Mouse (Mus musculus): ENCODE results near the gene Sephs1. TPM values are rescaled to one million over a fixed set of nuclear protein-coding genes. Genes with fewer than 3 reads are reported as not detected.
"Not testable (repeated sequence)": the region's sequence is repeated elsewhere in the genome, so short reads cannot be mapped to it uniquely, and the experiment has no call there.

The Sephs1 gene
- polyA plus RNA-seq, 1 experiment from 2014 or later, result 57.1 TPM

DNA sequence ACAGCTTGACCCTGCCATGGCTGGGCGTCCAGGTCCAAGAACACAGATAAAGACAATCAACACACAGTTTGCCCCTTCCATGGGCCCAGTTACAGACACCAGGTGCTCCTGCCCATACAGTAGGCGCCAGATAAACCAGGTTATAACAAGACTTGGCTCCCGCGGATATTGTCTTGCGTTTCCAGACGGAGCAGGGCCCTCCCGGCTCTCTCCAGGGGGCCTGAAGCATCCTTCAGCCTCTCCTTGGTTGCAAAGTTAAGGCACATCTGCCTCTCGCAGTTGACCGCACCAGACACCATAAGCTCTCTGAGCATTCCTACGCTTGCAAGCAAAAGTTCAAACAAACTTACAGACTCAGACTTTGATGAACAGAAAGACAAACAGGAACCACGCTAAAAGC is 59.5 kb downstream of the Sephs1 start:
- WGBS, result 91% methylated on average over 11 of the region's 11 CpGs
- Histone ChIP-seq H3K9me3 (no peaks in the 10 kb centered on the region), H3K9ac (no peak overlapping the region), H3K27ac (replicated peaks) (no peak overlapping the region), H3K4me2 (no peak overlapping the region), H3K36me3 (peaks cover 25% of the 10 kb centered on the region), H3K4me1 (replicated peaks) (no peaks in the 10 kb centered on the region), H3K4me3 (no peak overlapping the region), H3K27me3 (no peaks in the 10 kb centered on the region)
- no peak for ATAC-seq (ENCODE audit: low FRiP score, low read depth)

DNA sequence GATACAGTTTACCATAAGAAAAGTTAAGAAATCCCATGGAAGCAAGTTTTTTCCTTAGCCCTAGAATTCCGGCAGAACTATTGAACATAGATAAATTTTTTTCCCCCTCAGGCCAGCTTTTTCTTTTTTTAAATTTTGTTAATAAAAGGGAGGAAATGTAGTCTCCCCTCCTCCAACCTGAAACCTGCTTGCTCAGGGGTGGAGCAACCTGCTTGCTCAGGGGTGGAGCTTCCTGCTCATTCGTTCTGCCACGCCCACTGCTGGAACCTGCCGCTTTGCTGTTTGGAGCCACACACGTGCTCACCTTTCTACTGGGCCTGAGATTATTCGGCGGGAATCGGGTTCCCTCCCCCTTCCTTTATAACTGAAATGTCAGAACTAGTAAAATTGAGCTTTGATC is 68.3 kb downstream of the Sephs1 start:
- ATAC-seq (ENCODE audit: low FRiP score, low read depth), result not testable (repeated sequence)
- WGBS, result 94% methylated on average over 8 of the region's 8 CpGs

DNA sequence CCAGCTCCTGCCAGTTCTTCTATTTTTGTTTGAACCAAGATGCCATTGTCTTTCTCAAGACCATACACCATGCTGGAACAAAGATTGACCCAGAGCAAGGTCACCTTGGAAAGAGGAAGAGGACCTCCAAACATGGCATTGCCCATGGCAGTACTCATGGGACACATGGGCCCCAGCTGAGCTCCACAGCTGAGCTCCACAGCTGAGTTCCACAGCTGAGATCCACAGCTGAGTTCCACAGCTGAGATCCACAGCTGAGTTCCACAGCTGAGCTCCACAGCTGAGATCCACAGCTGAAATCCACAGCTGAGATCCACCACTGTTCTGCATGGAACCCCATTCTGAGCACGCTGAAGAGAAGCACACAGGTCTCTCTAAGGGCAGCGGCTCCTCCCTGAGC is 69.6 kb downstream of the Sephs1 start:
- no peak overlapping the region for H3K4me3 ChIP-seq
- no peak overlapping the region for H3K27ac ChIP-seq (replicated peaks)
- no peaks in the 10 kb centered on the region for H3K4me1 ChIP-seq (replicated peaks)
- 88% methylated on average over 2 of the region's 2 CpGs for WGBS
- no peak for ATAC-seq (ENCODE audit: low FRiP score, low read depth)
- no peaks in the 10 kb centered on the region for H3K9me3 ChIP-seq
- no peaks in the 10 kb centered on the region for H3K27me3 ChIP-seq
- no peaks in the 10 kb centered on the region for H3K36me3 ChIP-seq
- no peak overlapping the region for H3K9ac ChIP-seq
- H3K4me2 ChIP-seq, result no peak overlapping the region

More for the DNA sequence above, 68.3 kb downstream of the Sephs1 start:
- H3K9me3 ChIP-seq; H3K4me1 ChIP-seq (replicated peaks); H3K4me2 ChIP-seq; H3K27me3 ChIP-seq; H3K36me3 ChIP-seq; H3K4me3 ChIP-seq; H3K27ac ChIP-seq (replicated peaks); H3K9ac ChIP-seq: not testable (repeated sequence)

DNA sequence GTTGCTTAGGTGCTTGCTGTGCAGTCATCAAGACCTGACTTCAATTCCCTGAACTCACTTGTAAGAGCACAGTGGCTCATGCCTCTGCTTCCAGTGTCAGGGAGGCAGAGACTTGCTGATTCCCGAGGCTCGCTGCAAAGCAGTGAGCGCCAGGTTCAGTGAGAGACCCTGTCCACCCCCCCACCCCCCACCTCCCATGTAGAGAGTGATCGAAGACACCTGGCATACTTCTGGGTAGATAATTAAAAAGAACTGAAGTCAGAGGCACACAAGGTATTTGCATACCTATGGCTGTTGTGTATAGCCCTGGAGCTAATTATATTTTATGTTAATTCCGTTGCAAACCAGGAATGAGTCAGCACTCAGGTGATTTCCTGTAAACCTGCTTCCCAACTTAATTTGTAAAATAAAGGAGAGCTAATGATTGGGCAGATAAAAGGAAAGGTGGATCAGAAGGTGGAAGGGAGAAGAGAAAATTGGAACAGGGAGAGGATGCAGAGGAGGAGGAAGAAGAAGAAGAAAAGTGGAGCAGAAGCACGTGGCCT is 72.9 kb downstream of the Sephs1 start:
- Histone ChIP-seq H3K4me3 (no peak overlapping the region), H3K9me3 (no peaks in the 10 kb centered on the region), H3K27me3 (no peaks in the 10 kb centered on the region), H3K9ac (no peak overlapping the region), H3K27ac (replicated peaks) (no peak overlapping the region), H3K36me3 (no peaks in the 10 kb centered on the region), H3K4me2 (no peak overlapping the region), H3K4me1 (replicated peaks) (no peaks in the 10 kb centered on the region)
- 85% methylated on average over 6 of the region's 6 CpGs for WGBS
- no peak for ATAC-seq (ENCODE audit: low FRiP score, low read depth)

DNA sequence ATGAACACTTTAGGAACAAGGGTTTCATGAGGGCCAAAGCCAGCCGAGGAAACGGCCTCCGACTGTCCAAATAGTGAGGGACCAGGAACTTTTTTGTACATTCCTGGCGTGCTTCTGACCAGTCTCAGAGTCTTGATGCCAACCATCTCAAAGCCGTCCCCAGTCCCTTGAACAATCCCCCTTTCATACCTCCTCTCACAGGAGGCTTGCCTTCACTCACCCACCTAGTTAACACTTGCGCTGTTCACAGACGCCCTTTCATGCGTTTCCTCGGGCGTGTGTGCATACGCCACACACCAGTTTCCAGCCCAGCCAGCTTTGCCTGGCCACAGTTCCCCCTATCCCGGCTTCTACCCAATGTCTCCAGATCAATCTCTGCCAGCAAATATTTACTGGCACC is 76.7 kb downstream of the Sephs1 start:
- H3K9ac ChIP-seq, result no peak overlapping the region
- 87% methylated on average over 12 of the region's 12 CpGs for WGBS
- H3K27me3 ChIP-seq, result no peaks in the 10 kb centered on the region
- no peak for ATAC-seq (ENCODE audit: low FRiP score, low read depth)
- H3K27ac ChIP-seq (replicated peaks), result no peak overlapping the region
- H3K4me2 ChIP-seq, result no peak overlapping the region
- no peaks in the 10 kb centered on the region for H3K36me3 ChIP-seq
- H3K4me1 ChIP-seq (replicated peaks), result no peaks in the 10 kb centered on the region
- H3K9me3 ChIP-seq, result no peaks in the 10 kb centered on the region
- no peak overlapping the region for H3K4me3 ChIP-seq

Other genes with a start within 250 kb of the Sephs1 start
- gene Prpf18, start 229.5 kb upstream of the Sephs1 start, polyA plus RNA-seq (2015; fragmentation: Nextera tagmentation; extraction: Ambion mirVana), result 39.8 and 41.4 TPM in 2 replicates
- gene Bend7, start 163.7 kb upstream of the Sephs1 start, polyA plus RNA-seq (2015; fragmentation: Nextera tagmentation; extraction: Ambion mirVana), result 6.1 and 6.6 TPM in 2 replicates
- 82.7 and 91.2 TPM in 2 replicates for gene Phyh, start 37.5 kb downstream of the Sephs1 start, polyA plus RNA-seq (2015; fragmentation: Nextera tagmentation; extraction: Ambion mirVana)
- gene Ucma, start 94.6 kb downstream of the Sephs1 start, polyA plus RNA-seq (2015; fragmentation: Nextera tagmentation; extraction: Ambion mirVana), result 1.7 and 2.3 TPM in 2 replicates
- gene Mcm10, start 131.2 kb downstream of the Sephs1 start, polyA plus RNA-seq (2015; fragmentation: Nextera tagmentation; extraction: Ambion mirVana), result 5.8 and 5.9 TPM in 2 replicates
- gene Optn, start 182.5 kb downstream of the Sephs1 start, polyA plus RNA-seq (2015; fragmentation: Nextera tagmentation; extraction: Ambion mirVana), result 22.9 and 23.0 TPM in 2 replicates